Mouse (Mus musculus) spleen, postnatal 10 days (tissue): ENCODE results near the gene Nkiras2.
"Not testable (repeated sequence)": the region's sequence is repeated elsewhere in the genome, so short reads cannot be mapped to it uniquely, and the experiment has no call there.

ENCODE experiments used
- DNase-seq, 2 experiments: peaks; one replicate each; pipeline ENCODE4 v3.0.0; 2021 to 2022; ENCODE audit warnings: low spot score in 2 of 2

Nkiras2 gene

DNA sequence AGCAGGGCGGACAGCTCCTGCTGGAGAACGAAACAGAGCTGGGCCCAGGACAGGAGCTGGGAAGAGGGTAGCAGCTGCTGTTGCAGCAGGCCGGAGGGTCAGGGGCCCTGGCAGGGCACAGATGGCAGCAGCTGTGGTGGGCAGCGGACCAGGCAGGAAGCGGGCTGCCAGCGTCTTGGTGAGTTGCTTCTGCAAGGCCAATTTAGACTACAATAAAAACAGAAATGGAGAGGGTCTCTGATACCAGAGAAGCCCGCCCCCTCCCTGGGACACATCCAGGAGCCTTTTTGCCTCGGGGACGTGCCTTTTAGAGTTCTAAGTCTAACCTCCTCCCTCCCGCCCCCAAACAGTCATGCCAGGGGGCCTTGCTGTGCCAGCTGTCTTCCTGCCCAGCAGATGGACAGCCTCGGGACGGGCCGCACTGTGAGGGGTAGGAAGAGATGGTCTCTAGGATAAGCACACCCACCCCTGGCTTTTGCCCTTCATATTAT lies 9.9 kb downstream of the Nkiras2 start:
- DNase-seq: no peak

DNA sequence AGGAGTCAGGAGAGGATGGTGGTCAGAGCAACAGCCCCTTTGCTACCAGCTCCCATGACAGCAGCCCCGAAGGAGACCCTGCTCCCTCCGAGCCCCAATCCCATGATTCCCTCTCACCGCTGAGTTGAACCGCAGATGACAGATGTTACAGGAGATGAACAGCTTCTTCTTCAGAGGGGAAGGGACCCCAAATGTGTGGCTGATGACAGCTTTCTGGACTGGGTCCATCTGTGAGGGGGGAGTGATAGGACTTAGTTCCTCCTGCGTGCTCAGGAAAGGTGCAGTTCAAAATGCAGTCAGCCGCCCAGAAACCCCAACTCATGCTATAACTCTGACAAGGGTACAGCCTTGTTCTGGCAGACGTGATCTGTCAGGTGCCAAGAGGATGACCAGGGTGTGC lies 15.5 kb downstream of the Nkiras2 start:
- no peak for DNase-seq

DNA sequence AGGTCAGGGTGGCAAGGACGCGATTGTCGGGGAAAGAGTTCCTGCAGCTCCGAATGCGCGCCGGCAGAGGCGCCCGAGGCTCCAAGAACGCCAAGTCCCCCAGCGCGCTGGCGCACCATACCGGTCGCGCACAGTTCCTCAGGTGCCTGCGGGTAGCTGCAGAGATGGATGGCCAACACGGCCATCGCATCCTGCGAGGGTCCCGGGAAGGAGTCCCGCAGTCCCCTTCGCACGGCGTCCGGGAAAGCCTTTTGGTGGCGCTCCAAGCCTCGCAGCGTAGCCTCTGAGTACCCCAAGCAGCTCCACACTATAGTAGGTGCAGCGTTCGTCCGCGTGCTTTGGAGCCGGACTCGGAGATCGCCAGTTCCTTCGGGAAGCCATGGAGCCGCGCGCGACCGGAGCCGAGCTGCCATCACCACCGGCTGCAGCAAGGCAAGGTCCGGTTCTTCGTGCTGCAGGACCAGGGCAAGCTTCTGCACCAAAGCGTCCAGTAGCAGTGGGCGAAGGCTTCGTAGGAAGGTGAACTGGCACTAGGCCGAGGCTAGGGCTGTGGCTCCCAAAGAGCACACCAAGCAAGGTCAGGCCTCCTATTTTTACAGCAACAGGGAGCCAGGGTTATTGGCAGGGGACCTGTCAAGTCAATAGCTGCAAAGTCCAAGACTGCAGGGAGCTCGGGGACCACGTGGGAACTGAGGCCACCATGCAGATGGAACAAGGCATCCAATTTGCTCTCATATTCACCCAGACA lies 21.3 kb downstream of the Nkiras2 start:
- peak in 1 of 2 experiments; percentile 48 for DNase-seq

DNA sequence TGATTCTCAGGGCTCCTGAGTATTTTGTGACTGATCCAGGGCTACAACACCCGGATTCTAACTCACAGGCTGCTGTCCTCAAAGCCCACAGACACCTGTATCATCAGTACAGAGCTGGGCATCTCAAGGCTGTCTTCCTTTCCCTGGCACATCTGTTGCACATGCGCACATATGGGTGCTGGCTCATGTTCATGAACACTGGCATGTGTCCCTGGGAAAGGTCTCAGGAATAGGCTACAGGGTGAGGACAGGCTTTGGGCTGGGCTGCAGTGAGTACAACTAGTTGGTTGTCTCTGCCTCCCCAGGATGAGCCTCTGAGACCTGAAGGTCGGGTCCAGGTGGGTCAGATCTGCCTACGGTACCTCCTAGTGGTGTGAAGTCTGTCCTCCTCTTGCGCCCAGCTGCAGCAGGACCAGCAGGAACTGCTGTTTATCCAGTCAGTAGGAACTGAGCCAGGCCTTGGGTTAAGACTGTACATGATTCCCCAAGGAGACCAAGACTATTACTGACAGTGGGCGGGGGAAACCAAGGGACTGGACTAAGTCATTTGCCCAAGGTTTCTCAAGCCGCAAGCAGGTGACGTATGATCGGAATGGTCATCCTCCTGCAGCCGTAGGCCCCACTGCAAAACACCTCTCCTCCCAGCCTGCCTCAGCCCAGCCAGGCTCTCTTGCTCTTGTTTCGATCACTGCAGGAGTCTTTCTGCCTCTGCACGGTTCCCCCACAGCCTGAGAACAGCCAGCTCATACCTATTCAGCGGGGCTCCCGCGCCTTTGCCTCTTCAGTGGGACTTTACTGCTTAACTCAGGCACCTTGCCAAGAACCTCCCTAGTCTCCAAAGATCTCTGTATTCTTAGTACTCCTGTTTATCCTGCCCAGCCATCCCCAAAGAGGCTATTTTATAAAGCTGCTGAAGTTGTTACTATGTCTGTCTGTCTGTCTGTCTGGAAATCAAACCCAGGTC lies 24.9 kb downstream of the Nkiras2 start:
- DNase-seq: no peak

DNA sequence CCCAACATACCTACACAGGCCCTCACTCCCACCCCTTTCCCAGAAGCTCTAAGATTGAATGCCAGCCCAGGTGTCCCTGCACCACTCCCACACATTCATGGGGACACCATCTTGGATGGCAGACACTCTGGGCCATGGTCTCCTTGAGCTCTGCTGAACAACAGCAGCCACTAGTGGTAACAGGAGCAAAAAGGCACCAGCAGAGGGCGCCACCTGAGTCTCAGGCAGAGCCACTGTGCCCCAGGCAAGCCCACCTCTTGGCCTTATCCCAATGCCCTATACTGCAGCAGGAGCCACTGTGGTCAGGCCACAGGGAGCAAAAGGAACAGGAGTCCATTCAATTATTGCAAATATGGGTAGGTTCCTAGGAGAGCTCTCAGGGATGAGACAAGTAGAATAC lies 27.2 kb downstream of the Nkiras2 start:
- peak in 1 of 2 experiments; percentile 78 for DNase-seq

DNA sequence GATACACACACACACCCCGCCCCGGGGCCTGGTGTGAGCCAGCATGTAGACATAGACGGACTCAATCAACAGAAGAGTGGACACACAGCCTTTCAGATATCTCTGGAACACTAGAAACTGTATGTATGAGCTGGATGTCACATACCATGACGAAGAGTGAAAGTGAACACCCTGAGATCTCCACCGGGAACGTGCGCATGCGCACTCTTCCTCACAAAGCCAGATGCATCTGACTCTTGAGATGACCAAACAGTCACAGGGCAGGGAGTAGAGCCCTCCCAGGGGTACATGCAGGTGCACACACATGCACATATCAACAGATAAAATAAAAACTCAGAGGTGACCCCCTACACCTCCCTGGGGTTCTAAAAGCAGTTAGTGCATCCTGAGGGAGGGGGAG lies 29.4 kb downstream of the Nkiras2 start:
- no peak for DNase-seq

DNA sequence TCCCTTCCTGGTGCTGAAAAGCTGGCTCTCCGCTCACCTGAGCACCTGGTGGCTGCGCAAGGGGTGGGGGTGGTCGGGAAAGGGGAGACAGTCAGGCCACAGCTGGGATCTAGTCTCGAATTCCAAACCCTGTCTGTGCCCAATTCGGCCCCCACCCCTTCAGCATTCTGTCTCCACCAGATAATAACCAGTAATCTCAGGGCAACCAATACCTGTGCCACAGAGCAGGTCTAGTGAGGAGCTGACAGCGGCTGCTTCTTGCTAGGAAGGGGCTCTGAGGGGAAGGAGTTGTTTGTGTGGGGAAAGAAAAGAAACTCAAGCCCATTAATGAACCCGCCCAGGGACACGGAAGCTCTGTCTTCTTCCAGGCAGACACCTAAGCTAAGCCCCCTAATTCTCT lies 32.2 kb downstream of the Nkiras2 start:
- no peak for DNase-seq

DNA sequence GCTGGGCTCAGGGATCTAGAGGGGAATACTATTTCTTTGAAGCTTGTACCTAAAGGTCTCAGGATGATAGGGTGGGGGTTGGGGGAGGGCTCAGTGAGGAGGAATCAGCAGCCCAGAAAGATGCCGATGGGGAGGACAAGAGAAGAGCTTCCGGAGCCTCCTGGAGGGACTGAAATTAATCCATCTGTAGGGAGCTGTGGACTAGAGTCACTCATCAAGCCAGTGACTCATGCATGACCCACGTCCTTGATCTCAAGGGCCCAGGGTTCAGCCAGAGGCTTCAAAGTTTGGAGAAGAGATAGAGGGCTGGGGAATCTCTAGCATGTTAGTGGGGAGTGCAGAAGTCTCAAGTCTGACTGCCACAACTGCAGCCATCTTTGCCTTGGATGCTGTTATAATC lies 32.7 kb downstream of the Nkiras2 start:
- no peak for DNase-seq

DNA sequence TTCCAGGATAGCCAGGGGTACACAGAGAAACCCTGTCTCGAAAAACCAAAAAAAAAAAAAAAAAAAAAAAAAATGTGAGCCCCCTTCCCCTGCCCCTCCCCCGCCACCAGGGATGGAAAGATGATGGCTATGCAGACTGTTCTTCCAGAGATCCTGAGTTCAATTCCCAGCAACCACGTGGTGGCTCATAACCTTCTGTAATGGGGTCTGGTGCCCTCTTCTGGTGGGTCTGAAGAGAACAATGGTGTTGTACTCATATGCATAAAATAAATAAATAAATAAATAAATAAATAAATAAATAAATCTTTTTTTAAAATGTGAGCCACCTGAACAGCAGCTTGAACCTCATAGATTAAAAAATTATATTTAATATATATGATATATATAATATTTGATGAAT lies 36.5 kb downstream of the Nkiras2 start:
- DNase-seq: not testable (repeated sequence)

DNA sequence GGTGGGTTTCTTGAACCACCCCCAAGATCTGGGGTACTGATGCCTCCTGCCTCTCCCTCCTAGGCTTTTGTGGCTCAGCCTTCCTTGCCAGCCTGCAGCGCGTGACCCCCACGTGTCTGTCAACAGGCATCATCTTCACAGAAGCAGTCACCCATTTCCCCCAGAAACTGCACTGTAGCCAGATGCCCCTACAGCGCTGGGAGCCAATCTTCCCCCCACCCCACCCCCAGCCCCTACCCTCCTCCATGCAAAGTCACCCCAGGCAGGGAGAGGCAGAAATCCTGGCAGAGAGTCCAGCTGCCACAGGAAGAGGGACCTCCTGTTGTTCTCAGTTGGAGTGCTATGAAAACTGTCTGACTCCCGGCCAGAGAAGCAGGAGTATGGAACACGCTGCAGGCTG lies 37.4 kb downstream of the Nkiras2 start:
- no peak for DNase-seq

DNA sequence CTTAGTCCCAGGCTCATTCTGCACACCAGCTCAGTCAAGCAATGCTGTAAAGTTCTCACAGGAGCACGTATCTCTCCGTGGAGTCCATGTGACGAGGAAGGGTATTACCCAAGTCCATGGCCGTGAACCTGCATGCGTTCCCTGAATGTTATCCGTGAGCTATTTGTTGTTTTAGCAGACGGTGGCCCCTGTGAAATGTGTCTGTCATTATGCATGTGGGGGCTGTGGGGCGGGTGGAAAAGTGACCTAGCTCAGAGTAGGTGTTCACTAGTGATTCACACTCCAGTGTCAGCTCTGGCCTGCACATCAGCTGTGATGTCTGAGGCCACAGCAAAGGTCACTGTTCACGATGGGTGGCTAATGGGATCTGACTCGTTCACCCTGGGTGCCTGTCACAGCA lies 40.8 kb downstream of the Nkiras2 start:
- no peak for DNase-seq

DNA sequence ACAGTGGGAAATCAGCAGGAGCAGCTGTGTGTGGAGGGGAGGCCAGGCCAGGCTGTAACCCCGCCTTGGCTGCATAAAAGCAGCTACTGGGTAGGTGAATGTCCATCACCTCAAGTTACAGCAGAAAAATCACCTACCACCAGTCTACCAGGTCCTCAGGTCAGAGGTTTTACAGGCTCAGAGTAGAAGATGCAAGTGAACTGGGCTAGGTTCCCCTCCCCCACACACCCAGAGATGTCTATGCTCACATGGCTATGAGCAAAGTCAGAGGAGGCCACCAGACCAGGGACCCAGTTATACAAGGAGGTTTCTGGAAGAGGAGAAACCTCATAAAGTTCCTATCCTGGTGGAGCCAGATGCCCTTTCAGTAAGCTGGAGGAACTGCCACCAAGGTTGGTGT lies 52.0 kb downstream of the Nkiras2 start:
- no peak for DNase-seq

DNA sequence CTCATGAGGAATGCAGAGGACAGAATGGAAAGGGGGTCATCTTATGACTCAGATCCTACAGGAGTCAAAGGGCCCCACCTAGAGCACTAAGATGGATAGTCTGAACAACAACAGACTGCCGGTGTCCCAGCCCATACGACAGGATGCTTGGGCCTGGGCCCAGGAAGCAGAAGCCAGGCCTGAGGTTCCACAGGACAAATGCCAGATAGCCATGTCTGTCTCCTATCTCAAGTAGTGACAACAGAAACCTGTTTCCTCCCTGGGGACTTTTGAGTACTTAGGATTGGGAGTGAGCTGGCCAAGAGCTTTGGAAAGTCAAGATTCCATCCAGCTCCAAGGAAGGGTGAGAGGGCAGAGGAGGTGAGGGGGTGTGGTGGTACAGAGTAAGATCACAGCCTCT lies 52.9 kb downstream of the Nkiras2 start:
- DNase-seq: no peak

DNA sequence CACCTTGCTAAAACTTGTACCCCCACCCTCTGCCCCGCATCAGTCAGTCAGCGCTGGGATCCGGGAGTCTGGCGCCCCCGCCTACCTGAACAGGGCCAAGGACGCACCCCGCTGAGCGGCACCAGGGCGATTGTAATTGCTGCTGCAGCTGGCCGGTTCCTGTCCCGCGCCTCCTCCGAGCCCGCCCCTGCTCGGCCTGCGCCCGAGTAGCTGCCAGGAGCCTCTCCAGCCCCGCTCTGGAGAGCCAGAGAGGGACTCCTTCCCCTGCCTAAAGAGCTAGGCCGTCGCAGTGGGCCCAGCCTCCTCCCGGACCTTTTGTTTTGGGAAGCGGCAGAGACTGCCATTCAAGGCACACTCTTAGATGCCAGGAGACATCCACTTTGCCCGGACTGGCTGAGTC lies 54.1 kb downstream of the Nkiras2 start:
- peak in 1 of 2 experiments; percentile 18 for DNase-seq
